Mouse (Mus musculus) ES-Bruce4 (cell line): ENCODE data around the gene Ttc13. TPM values are rescaled to one million over a fixed set of nuclear protein-coding genes. Genes with fewer than 3 reads are reported as not detected.

Experiments used
- H3K27ac ChIP-seq: 2 replicates; pipeline ENCODE4 v1.5.1; 2012; ENCODE audit warnings: low read length, inconsistent platforms; ENCODE audit not compliant: insufficient read depth
- H3K27me3 ChIP-seq: 2 replicates; pipeline ENCODE4 v1.6.1; 2012; ENCODE audit warnings: mild to moderate bottlenecking, low read length, inconsistent platforms; ENCODE audit not compliant: control insufficient read depth, poor library complexity, insufficient read depth, severe bottlenecking
- H3K36me3 ChIP-seq: 2 replicates; pipeline ENCODE4 v1.6.1; 2012; ENCODE audit warnings: inconsistent platforms, mild to moderate bottlenecking, low read length, moderate library complexity; ENCODE audit not compliant: control insufficient read depth, poor library complexity, insufficient read depth, severe bottlenecking
- H3K4me1 ChIP-seq: one replicate; pipeline ENCODE4 v1.8.1; 2011; ENCODE audit warnings: low read length; ENCODE audit not compliant: control insufficient read depth, insufficient read depth
- H3K4me3 ChIP-seq: 2 replicates; pipeline ENCODE4 v1.5.1; 2011; ENCODE audit warnings: low read depth, mild to moderate bottlenecking, low read length
- H3K9ac ChIP-seq: 2 replicates; pipeline ENCODE4 v1.6.1; 2012; ENCODE audit warnings: low read depth, mild to moderate bottlenecking, inconsistent platforms; ENCODE audit not compliant: poor library complexity, severe bottlenecking
- H3K9me3 ChIP-seq: replicated peaks from 2 replicates; pipeline ENCODE4 v1.6.1; 2012; ENCODE audit warnings: mild to moderate bottlenecking, low read length, inconsistent platforms; ENCODE audit not compliant: control insufficient read depth, poor library complexity, insufficient read depth, severe bottlenecking
- CTCF ChIP-seq: IDR thresholded peaks from one replicate; pipeline ENCODE4 v1.8.1; 2011; ENCODE audit warnings: low read depth, low read length
- EP300 ChIP-seq: IDR thresholded peaks from 2 replicates; pipeline ENCODE4 v1.6.1; 2011; ENCODE audit warnings: low read depth, low read length; ENCODE audit not compliant: insufficient read depth
- POLR2A ChIP-seq: IDR thresholded peaks from one replicate; pipeline ENCODE4 v1.8.1; 2011; ENCODE audit warnings: low read length; ENCODE audit not compliant: insufficient read depth
- polyA plus RNA-seq: library from polyadenylated mRNA; stranded (reverse); fragments of >200 nt; gene quantifications from 2 replicates; pipeline ENCODE4 v1.2.4, GENCODE M21; 2011; ENCODE audit warnings: low read depth; ENCODE audit not compliant: missing spikeins, insufficient read depth, insufficient read length

The Ttc13 gene
- 57.1 and 59.4 TPM in 2 replicates for polyA plus RNA-seq

DNA sequence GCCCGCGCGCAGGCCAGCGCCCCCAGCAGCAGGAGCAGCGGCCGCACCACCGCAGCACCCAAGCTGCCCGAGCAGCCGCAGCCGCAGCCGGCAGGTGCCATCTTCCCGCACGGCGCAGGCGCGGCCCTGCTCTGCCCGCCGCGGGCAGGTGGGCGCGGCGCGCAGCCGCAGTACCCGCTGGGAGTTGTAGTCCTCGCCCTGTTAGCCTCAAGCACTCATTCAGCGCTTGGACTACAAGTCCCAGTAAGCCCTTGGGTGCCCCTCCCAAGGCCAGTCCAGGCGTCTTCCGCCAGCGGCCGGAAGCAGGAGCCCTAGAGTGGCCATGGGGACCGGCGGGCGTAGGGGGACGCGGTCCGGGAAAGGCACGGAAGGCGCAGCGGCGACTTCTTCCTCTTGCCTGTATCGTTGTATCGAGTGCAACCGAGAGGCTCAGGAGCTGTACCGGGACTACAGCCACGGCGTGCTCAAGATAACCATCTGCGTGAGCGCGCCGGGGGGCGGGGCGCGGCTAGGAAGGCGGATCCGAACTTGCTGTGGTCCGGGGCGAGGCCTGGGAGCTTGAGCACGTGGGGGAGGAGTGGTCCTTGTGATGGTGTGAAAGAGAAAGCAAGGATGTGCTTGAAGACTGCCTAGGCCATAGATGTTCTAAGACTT lies at the start of gene Ttc13, which contains the start of gene Arv1:
Gene Ttc13, minus strand, starts transcription at position 122 of the 654 bp plus-strand sequence.
Gene Arv1, plus strand, starts transcription at position 278 of the 654 bp plus-strand sequence.
- no peak for TF ChIP-seq POLR2A
- TF ChIP-seq CTCF: no peak
- no peak for TF ChIP-seq EP300
- Histone ChIP-seq H3K9me3 (no peaks in the 10 kb centered on the region), H3K36me3 (peaks cover 5% of the 10 kb centered on the region), H3K4me3 (peak within 1 kb of the TSS; percentile 83), H3K27me3 (no peaks in the 10 kb centered on the region), H3K9ac (peak within 1 kb of the TSS; percentile 93), H3K4me1 (no peaks in the 10 kb centered on the region), H3K27ac (no peak within 1 kb of the TSS)

DNA sequence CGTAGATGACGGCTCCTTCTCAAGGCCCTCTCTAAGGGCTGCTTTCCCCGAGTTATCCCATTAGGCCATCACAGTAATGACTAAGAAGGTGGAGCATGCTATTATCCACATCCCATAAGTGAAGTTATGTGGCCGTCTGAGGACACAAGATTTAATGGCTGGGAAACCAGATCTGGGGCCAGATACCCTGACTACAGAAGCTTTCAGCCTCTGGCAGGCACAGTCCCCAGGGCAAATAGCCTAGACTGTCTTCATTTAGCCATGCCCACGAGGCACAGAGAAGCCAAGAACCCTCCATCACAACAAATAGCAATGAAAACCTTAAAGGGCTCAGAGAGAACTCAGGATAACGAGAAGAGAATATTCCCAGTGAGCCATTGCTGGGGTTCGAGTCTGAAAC lies 41.3 kb upstream of the Ttc13 start:
- Histone ChIP-seq H3K27ac (no peak overlapping the region), H3K4me3 (no peak overlapping the region), H3K9me3 (no peaks in the 10 kb centered on the region), H3K4me1 (no peaks in the 10 kb centered on the region), H3K9ac (no peak overlapping the region), H3K27me3 (no peaks in the 10 kb centered on the region), H3K36me3 (no peaks in the 10 kb centered on the region)
- no peak for TF ChIP-seq EP300

DNA sequence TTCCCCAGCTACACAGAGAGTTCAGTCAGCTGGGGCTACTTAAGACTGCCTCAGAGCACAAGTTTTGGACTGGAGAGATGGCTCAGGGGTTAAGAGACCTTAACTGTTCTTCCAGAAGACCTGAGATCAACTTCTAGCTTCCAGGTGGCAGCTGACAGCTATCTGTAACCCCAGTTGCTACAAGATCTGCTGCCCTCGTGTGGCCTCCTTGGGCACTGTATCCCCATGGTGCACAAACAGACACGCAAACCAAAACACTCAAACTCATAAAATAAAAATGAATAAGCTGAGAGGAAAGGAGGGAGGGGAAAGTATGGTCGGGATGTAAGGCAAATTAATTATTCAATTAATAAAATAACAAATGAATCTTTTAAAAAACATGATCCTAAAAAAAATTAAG lies 36.8 kb upstream of the Ttc13 start:
- no peak overlapping the region for H3K27ac ChIP-seq
- no peaks in the 10 kb centered on the region for H3K36me3 ChIP-seq
- no peaks in the 10 kb centered on the region for H3K9me3 ChIP-seq
- no peaks in the 10 kb centered on the region for H3K27me3 ChIP-seq
- TF ChIP-seq EP300 (no peak), POLR2A (no peak), CTCF (peak; percentile 96)
- no peak overlapping the region for H3K4me3 ChIP-seq
- no peak overlapping the region for H3K9ac ChIP-seq
- no peaks in the 10 kb centered on the region for H3K4me1 ChIP-seq

DNA sequence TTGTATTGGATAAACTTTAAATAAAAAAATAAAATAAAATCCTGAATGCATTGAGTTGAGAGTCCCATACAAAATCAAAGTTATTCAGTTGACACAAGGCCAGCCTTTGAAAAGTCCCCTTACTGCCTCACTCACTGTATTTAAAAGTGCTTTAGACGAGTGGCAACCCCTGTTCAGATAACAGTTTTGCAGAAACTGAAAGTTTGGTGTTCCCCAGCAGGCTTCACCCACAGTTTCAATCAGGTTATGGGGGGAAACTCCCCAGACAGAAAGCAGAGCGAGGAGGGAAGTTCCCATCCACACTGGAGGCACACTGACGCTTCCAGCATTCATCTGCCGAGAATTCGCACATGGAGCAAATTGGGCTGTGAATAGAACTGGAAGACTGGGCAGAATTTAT lies 34.8 kb upstream of the Ttc13 start:
- no peaks in the 10 kb centered on the region for H3K36me3 ChIP-seq
- no peaks in the 10 kb centered on the region for H3K4me1 ChIP-seq
- H3K27ac ChIP-seq: no peak overlapping the region
- no peaks in the 10 kb centered on the region for H3K9me3 ChIP-seq
- TF ChIP-seq POLR2A: no peak
- TF ChIP-seq CTCF: no peak
- TF ChIP-seq EP300: no peak
- H3K4me3 ChIP-seq: no peak overlapping the region
- peaks cover 3% of the 10 kb centered on the region; the same call in 1 of the 2 replicates for H3K27me3 ChIP-seq
- H3K9ac ChIP-seq: no peak overlapping the region

DNA sequence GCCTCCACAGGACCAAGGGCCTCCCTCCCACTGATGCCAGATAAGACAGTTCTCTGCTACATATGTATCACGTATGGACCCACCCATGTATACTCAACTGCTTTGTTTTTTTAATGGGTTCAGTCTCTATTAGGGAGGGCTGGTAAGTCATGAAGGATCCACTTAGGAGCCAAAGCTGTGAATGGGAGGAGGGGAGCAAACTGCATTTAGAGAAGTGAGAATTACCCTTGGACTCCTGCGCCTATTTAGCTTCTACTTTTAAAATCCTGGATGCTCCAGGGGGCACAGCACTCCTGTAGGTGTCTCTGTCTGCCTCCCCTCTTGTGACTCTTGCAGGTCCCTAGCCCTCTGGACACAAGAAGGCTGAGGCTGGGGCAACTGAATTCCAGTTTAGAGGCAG lies 34.4 kb upstream of the Ttc13 start:
- TF ChIP-seq CTCF (no peak), EP300 (no peak), POLR2A (no peak)
- Histone ChIP-seq H3K4me1 (no peaks in the 10 kb centered on the region), H3K4me3 (no peak overlapping the region)

DNA sequence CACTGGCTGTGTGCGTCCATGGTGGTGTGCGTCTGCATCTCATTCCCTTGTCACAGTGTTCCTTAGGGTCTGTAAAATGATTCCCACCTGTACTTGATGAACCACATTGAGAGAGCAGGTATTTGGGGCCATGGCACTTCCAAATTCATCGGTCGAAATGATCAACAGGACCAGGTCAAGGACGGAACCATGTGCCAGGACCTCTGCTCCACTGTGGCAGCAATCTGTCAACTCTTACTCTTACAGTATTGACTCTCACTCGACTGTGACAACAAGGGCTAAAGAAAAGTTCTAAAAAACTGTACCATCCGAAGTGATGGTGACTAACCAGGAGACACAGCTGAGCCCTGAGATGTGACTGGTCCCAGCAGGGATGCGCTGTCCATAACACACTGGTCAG lies 33.7 kb upstream of the Ttc13 start:
- Histone ChIP-seq H3K27me3 (peaks cover 3% of the 10 kb centered on the region; the same call in 1 of the 2 replicates), H3K4me3 (no peak overlapping the region), H3K9ac (no peak overlapping the region), H3K9me3 (no peaks in the 10 kb centered on the region), H3K36me3 (no peaks in the 10 kb centered on the region), H3K27ac (no peak overlapping the region), H3K4me1 (no peaks in the 10 kb centered on the region)
- TF ChIP-seq EP300: no peak
- TF ChIP-seq CTCF: no peak
- TF ChIP-seq POLR2A: no peak

More for the DNA sequence above, 34.4 kb upstream of the Ttc13 start:
- Histone ChIP-seq H3K27me3 (peaks cover 3% of the 10 kb centered on the region; the same call in 1 of the 2 replicates), H3K36me3 (no peaks in the 10 kb centered on the region), H3K9ac (no peak overlapping the region), H3K27ac (no peak overlapping the region), H3K9me3 (no peaks in the 10 kb centered on the region)
